Mouse (Mus musculus) C2C12 (cell line): ENCODE data around the gene Lmntd1. TPM values are rescaled to one million over a fixed set of nuclear protein-coding genes. Genes with fewer than 3 reads are reported as not detected.

Experiments used
- H3K27me3 ChIP-seq: one replicate; pipeline ENCODE4 v1.6.1; 2011; ENCODE audit not compliant: control insufficient read depth, insufficient read depth, insufficient read length
- H3K36me3 ChIP-seq: one replicate; pipeline ENCODE4 v1.6.1; 2011; ENCODE audit not compliant: control insufficient read depth, insufficient read depth
- H3K4me3 ChIP-seq: one replicate; pipeline ENCODE4 v1.5.1; 2011; ENCODE audit warnings: mild to moderate bottlenecking, control low read depth; ENCODE audit not compliant: poor library complexity, insufficient read depth, severe bottlenecking
- H3K79me2 ChIP-seq: one replicate; pipeline ENCODE4 v1.6.1; 2011; ENCODE audit not compliant: control insufficient read depth, insufficient read depth
- H3K79me3 ChIP-seq: one replicate; pipeline ENCODE4 v1.6.1; 2011; ENCODE audit warnings: low read depth, control low read depth
- H3ac ChIP-seq: one replicate; pipeline ENCODE3; 2011; ENCODE audit warnings: low read depth; ENCODE audit not compliant: control insufficient read depth, insufficient read length
- CEBPB ChIP-seq: IDR thresholded peaks from one replicate; pipeline ENCODE4 v1.6.1; 2011; ENCODE audit warnings: low read depth, mild to moderate bottlenecking, control low read depth, moderate library complexity
- CTCF ChIP-seq: IDR thresholded peaks from one replicate; pipeline ENCODE4 v1.5.1; 2011; ENCODE audit not compliant: control insufficient read depth, insufficient read depth, insufficient read length
- FOSL1 ChIP-seq: IDR thresholded peaks from one replicate; pipeline ENCODE4 v1.8.0; 2011; ENCODE audit warnings: mild to moderate bottlenecking, low read length; ENCODE audit not compliant: poor library complexity, insufficient read depth, severe bottlenecking
- MAX ChIP-seq: IDR thresholded peaks from one replicate; pipeline ENCODE4 v1.6.1; 2011; ENCODE audit warnings: mild to moderate bottlenecking, control low read depth
- MYOD1 ChIP-seq: IDR thresholded peaks from one replicate; pipeline ENCODE4 v1.6.1; 2011; ENCODE audit warnings: low read depth; ENCODE audit not compliant: control insufficient read depth, insufficient read length
- MYOG ChIP-seq: IDR thresholded peaks from one replicate; pipeline ENCODE4 v1.6.1; 2011; ENCODE audit not compliant: control insufficient read depth, insufficient read length; ENCODE audit errors: extremely low read depth
- USF1 ChIP-seq: IDR thresholded peaks from one replicate; pipeline ENCODE4 v1.6.1; 2011; ENCODE audit warnings: low read depth, mild to moderate bottlenecking, control low read depth, moderate library complexity
- polyA plus RNA-seq: library from polyadenylated mRNA; unstranded; fragments of >200 nt; fragmentation: generic; extraction: Trizol; gene quantifications from one replicate; pipeline ENCODE4 v1.2.1, GENCODE M21; 2012; ENCODE audit warnings: missing spikeins

The Lmntd1 gene
- polyA plus RNA-seq, 1 experiment = not detected

DNA sequence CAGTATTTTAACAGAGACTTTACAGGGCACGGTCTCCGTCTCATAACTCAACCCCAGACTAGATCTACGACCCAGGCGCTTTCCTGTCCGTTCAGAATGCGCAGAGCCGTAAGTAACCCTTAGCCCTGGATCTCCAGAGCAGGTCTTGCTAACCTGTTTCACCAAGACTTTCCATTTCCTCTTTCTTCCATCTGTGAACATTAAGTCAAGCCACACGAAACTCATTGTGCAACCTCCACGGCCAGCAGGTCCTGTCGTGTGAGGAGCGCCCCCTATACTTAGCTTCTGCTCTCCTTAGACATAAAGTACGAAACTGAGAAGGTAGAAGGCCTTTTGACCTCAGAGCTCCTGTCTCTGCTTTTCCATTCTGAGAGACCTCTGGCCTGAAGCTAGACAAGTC lies 105.3 kb downstream of the Lmntd1 start:
- H3K79me2 ChIP-seq = no peaks in the 10 kb centered on the region
- H3K79me3 ChIP-seq = no peaks in the 10 kb centered on the region
- no peaks in the 10 kb centered on the region for H3K27me3 ChIP-seq
- no peak overlapping the region for H3ac ChIP-seq
- no peaks in the 10 kb centered on the region for H3K36me3 ChIP-seq
- no peak overlapping the region for H3K4me3 ChIP-seq
- TF ChIP-seq MYOG (no peak), USF1 (no peak), CTCF (no peak), CEBPB (no peak), MYOD1 (no peak), MAX (no peak), FOSL1 (no peak)

- H3K79me2 ChIP-seq = no peaks in the 10 kb centered on the region
- TF ChIP-seq MYOG (no peak), USF1 (no peak), CEBPB (no peak), MYOD1 (no peak), CTCF (no peak), FOSL1 (no peak), MAX (no peak)
- no peaks in the 10 kb centered on the region for H3K27me3 ChIP-seq
- H3K36me3 ChIP-seq = no peaks in the 10 kb centered on the region
- no peak overlapping the region for H3K4me3 ChIP-seq
- no peak overlapping the region for H3ac ChIP-seq
- no peaks in the 10 kb centered on the region for H3K79me3 ChIP-seq
Measured at GRCm38 (mm10) chr6:145501751-145502150, 112.4 kb downstream of the Lmntd1 start.

- no peaks in the 10 kb centered on the region for H3K79me2 ChIP-seq
- H3ac ChIP-seq = no peak overlapping the region
- no peaks in the 10 kb centered on the region for H3K36me3 ChIP-seq
- no peak overlapping the region for H3K4me3 ChIP-seq
- H3K27me3 ChIP-seq = no peaks in the 10 kb centered on the region
- H3K79me3 ChIP-seq = no peaks in the 10 kb centered on the region
- TF ChIP-seq MYOD1 (no peak), CEBPB (peak; percentile 91)
Measured at GRCm38 (mm10) chr6:145499574-145500546, 114.3 kb downstream of the Lmntd1 start.

DNA sequence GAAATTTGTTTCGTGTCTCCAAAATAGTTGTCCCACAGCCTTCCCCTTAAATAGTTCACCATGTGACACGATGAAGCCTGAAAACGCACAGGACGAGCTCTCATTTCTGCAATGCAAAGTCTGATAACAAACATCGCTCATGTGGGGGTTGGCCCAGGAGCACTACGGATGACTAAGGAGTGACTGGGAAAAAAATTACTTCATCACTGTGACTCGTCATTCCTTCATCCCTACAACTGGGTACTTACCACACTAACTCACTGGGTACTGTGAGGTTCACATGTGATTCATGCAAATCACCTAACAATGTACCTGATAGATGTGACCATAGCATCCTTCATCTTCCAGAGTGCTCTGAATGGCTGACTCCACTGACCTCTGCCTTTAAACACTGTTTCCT lies 118.4 kb downstream of the Lmntd1 start:
- no peaks in the 10 kb centered on the region for H3K79me2 ChIP-seq
- H3ac ChIP-seq = no peak overlapping the region
- H3K4me3 ChIP-seq = no peak overlapping the region
- TF ChIP-seq USF1 (no peak), MAX (no peak), MYOG (no peak), FOSL1 (no peak), MYOD1 (no peak), CEBPB (no peak), CTCF (no peak)
- no peaks in the 10 kb centered on the region for H3K36me3 ChIP-seq
- H3K79me3 ChIP-seq = no peaks in the 10 kb centered on the region
- H3K27me3 ChIP-seq = no peaks in the 10 kb centered on the region

DNA sequence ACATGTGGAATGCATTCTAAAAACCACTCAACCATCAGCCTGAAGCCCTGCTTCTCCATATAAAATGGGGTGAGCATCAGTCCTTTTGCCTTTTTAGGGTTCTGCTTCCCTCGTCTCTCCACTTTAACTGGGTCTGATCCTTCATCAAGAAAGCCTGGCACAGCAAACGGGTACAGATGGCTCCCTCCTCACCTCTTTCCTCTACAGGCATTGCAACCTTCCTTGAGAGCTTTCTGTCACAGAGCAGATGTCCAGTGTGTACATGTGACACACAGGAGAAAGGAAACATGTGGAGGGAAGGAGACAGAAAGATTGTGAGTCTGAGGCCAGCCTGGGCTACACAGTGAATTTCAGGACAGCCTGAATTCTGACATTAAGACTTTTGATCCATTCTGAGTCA lies 125.9 kb downstream of the Lmntd1 start:
- no peaks in the 10 kb centered on the region for H3K27me3 ChIP-seq
- H3ac ChIP-seq = no peak overlapping the region
- H3K79me3 ChIP-seq = no peaks in the 10 kb centered on the region
- no peaks in the 10 kb centered on the region for H3K79me2 ChIP-seq
- TF ChIP-seq MAX = no peak
- TF ChIP-seq USF1 = no peak
- no peak for TF ChIP-seq CTCF
- no peak for TF ChIP-seq CEBPB
- TF ChIP-seq FOSL1 = no peak
- no peak for TF ChIP-seq MYOG
- TF ChIP-seq MYOD1 = no peak
- H3K36me3 ChIP-seq = no peaks in the 10 kb centered on the region
- H3K4me3 ChIP-seq = no peak overlapping the region
